Mouse (Mus musculus) stomach, postnatal 0 days (tissue): ENCODE measurements at regions not wholly inside any gene's neighbourhood (a gene's known extent, or its start where the extent isn't known, plus 50 kb on each side); places are given as distances from the start of the nearest gene placed in this dataset.

Source experiments
- CTCF ChIP-seq: IDR thresholded peaks from 2 replicates; pipeline ENCODE4 v1.5.1; 2016; ENCODE audit warnings: antibody characterized with exemption, low read depth, mild to moderate bottlenecking, moderate library complexity
- EP300 ChIP-seq: optimal IDR thresholded peaks from 2 replicates; pipeline ENCODE3; 2016; ENCODE audit warnings: antibody characterized with exemption

GRCm38 (mm10) chr2:106318695-106319266 lies 315.4 kb upstream of the Dnajc24 start:
- peak; percentile 57 for TF ChIP-seq CTCF
- no peak for TF ChIP-seq EP300
